8 mouse cellular contexts compared by ENCODE assay signal in genomic region chr15:79689662-79690425, GRCm38 (mm10). TPM values are rescaled to one million over a fixed set of nuclear protein-coding genes. Genes with fewer than 3 reads are reported as not detected.
DNase-seq lines count a peak whose midpoint lies in the region; ATAC-seq and TF ChIP-seq lines count a peak whose summit lies in the region.

No protein-coding gene starts in this region.

- TF ChIP-seq POLR2A in testis, adult 2 months (IDR thresholded peaks at IDR 0.05; ENCODE audit: control insufficient read depth, low read depth, low read length), result peak; percentile 52; the same call in 1 of the 2 replicates

- H3K36me3 ChIP-seq in erythroblast, embryonic 14.5 days (ENCODE audit: control insufficient read depth), result peaks cover 33% of the 10 kb centered on the region
- H3K36me3 ChIP-seq in testis, adult 2 months (ENCODE audit: control insufficient read depth, insufficient read depth, low read length), result peaks cover 2% of the 10 kb centered on the region
- 0 out of 2 replicates have a peak, but pooled peaks cover under 1% of the 10 kb centered on the region for H3K36me3 ChIP-seq in liver, embryonic 11.5 days (ENCODE audit: control insufficient read depth, insufficient read depth, low read length)

- no peak for TF ChIP-seq CTCF in testis, adult 2 months (IDR thresholded peaks at IDR 0.05; ENCODE audit: control insufficient read depth, insufficient read depth, insufficient replicate concordance, low read depth, low read length)

- H3K27ac ChIP-seq in testis, adult 2 months (ENCODE audit: control insufficient read depth, insufficient read depth, low read depth, low read length), result peak overlapping the region; percentile 40
- H3K27ac ChIP-seq in liver, embryonic 11.5 days (ENCODE audit: low read depth, low read length), result peak overlapping the region; percentile 8; the same call in 1 of the 2 replicates

- no peak for DNase-seq in testis, postnatal 14 days (ENCODE audit: low spot score)
- DNase-seq in liver, embryonic 11.5 days (ENCODE audit: low spot score), result no peak
- DNase-seq in frontal cortex, postnatal 25 days (ENCODE audit: low spot score in 2 of 2), result no peak
- no peak for DNase-seq in testis, postnatal 10 days (ENCODE audit: low spot score)
- DNase-seq in layer of hippocampus, postnatal 25 days (ENCODE audit: extremely low spot score in 1 of 2, low spot score in 1 of 2), result no peak

- peak overlapping the region; percentile 7 for H3K9ac ChIP-seq in liver, embryonic 11.5 days (ENCODE audit: low read depth, low read length)

- no peak for ATAC-seq in erythroblast, adult 5-6 weeks (replicated peaks; ENCODE audit: low FRiP score, poor library complexity, severe bottlenecking)
- ATAC-seq in liver, embryonic 11.5 days (replicated peaks; ENCODE audit: low FRiP score), result no peak

- H3K4me3 ChIP-seq in erythroblast, embryonic 14.5 days (replicated peaks), result peak overlapping the region; percentile 89
- peak overlapping the region; percentile 90 for H3K4me3 ChIP-seq in testis, adult 2 months (ENCODE audit: control insufficient read depth, low read depth, low read length)
- peak overlapping the region; percentile 97 for H3K4me3 ChIP-seq in liver, embryonic 11.5 days (ENCODE audit: low read depth, low read length)

- no peaks in the 10 kb centered on the region for H3K27me3 ChIP-seq in erythroblast, embryonic 14.5 days (ENCODE audit: control insufficient read depth)
- no peaks in the 10 kb centered on the region for H3K27me3 ChIP-seq in testis, adult 2 months (ENCODE audit: control insufficient read depth, insufficient read depth, low read length)
- H3K27me3 ChIP-seq in liver, embryonic 11.5 days (replicated peaks; ENCODE audit: control insufficient read depth, insufficient read depth, low read length), result no peaks in the 10 kb centered on the region

- H3K4me1 ChIP-seq in erythroblast, embryonic 14.5 days (ENCODE audit: control insufficient read depth), result peaks cover 79% of the 10 kb centered on the region
- peaks cover 17% of the 10 kb centered on the region for H3K4me1 ChIP-seq in testis, adult 2 months (ENCODE audit: control insufficient read depth, insufficient read depth, low read length)
- H3K4me1 ChIP-seq in liver, embryonic 11.5 days (replicated peaks; ENCODE audit: control insufficient read depth, insufficient read depth, low read length), result peaks cover 57% of the 10 kb centered on the region

- WGBS in liver, embryonic 11.5 days, result 15% methylated on average over 24 of the region's 24 CpGs

- H3K9me3 ChIP-seq in erythroblast, embryonic 14.5 days (ENCODE audit: control insufficient read depth, low read length), result no peaks in the 10 kb centered on the region
- H3K9me3 ChIP-seq in liver, embryonic 11.5 days (ENCODE audit: control insufficient read depth, low read length), result no peaks in the 10 kb centered on the region

- H3K4me2 ChIP-seq in liver, embryonic 11.5 days, result peak overlapping the region; percentile 91

RNA-seq across cellular contexts. Expression of gene Gtpbp1, which starts 0.8 kb away (rescaled TPM):
- 21.9 and 23.6 TPM in 2 replicates for polyA plus RNA-seq in erythroblast, embryonic 14.5 days (2012)
- 14.4 and 35.2 TPM in 2 replicates for total RNA-seq in erythroblast, adult 5-6 weeks (2015; ENCODE audit: low replicate concordance)
- total RNA-seq in erythroblast, adult 5-6 weeks (2017; ENCODE audit: low replicate concordance), result 23.6 and 31.2 TPM in 2 replicates
- polyA plus RNA-seq in testis, adult 2 months (2012; rRNA removed), result 38.8 and 42.7 TPM in 2 replicates
- polyA plus RNA-seq in liver, embryonic 11.5 days (2014; fragmentation: Nextera tagmentation; extraction: Ambion mirVana), result 58.8 and 61.8 TPM in 2 replicates
- total RNA-seq in layer of hippocampus, postnatal 25 days (2021), result 10 to 100 TPM; 46.2 to 52.6 TPM

RNA-seq across cellular contexts. Expression of gene Josd1, which starts 2.1 kb away (rescaled TPM):
- 1.8 and 2.5 TPM in 2 replicates for polyA plus RNA-seq in erythroblast, embryonic 14.5 days (2012)
- total RNA-seq in erythroblast, adult 5-6 weeks (2015; ENCODE audit: low replicate concordance), result 6.0 and 6.7 TPM in 2 replicates
- total RNA-seq in erythroblast, adult 5-6 weeks (2017; ENCODE audit: low replicate concordance), result 9.1 and 9.2 TPM in 2 replicates
- 22.6 and 24.9 TPM in 2 replicates for polyA plus RNA-seq in testis, adult 2 months (2012; rRNA removed)
- polyA plus RNA-seq in liver, embryonic 11.5 days (2014; fragmentation: Nextera tagmentation; extraction: Ambion mirVana), result 25.9 and 28.3 TPM in 2 replicates
- 10 to 100 TPM; 49.4 to 53.2 TPM for total RNA-seq in layer of hippocampus, postnatal 25 days (2021)

RNA-seq across cellular contexts. Expression of gene Tomm22, which starts 19.2 kb away (rescaled TPM):
- polyA plus RNA-seq in erythroblast, embryonic 14.5 days (2012), result 12.2 and 13.5 TPM in 2 replicates
- 40.9 and 49.3 TPM in 2 replicates for total RNA-seq in erythroblast, adult 5-6 weeks (2015; ENCODE audit: low replicate concordance)
- total RNA-seq in erythroblast, adult 5-6 weeks (2017; ENCODE audit: low replicate concordance), result 26.8 and 57.8 TPM in 2 replicates
- 301 and 361 TPM in 2 replicates for polyA plus RNA-seq in testis, adult 2 months (2012; rRNA removed)
- polyA plus RNA-seq in liver, embryonic 11.5 days (2014; fragmentation: Nextera tagmentation; extraction: Ambion mirVana), result 306 and 326 TPM in 2 replicates
- total RNA-seq in layer of hippocampus, postnatal 25 days (2021), result 100 to 1,000 TPM; 100 to 107 TPM

RNA-seq across cellular contexts. Expression of gene Cby1, which starts 30.8 kb away (rescaled TPM):
- polyA plus RNA-seq in erythroblast, embryonic 14.5 days (2012), result 5.9 and 7.1 TPM in 2 replicates
- total RNA-seq in erythroblast, adult 5-6 weeks (2015; ENCODE audit: low replicate concordance), result 0.77 and 4.4 TPM in 2 replicates
- total RNA-seq in erythroblast, adult 5-6 weeks (2017; ENCODE audit: low replicate concordance), result 5.3 and 16.6 TPM in 2 replicates
- polyA plus RNA-seq in testis, adult 2 months (2012; rRNA removed), result 57.1 and 58.1 TPM in 2 replicates
- 32.9 and 34.1 TPM in 2 replicates for polyA plus RNA-seq in liver, embryonic 11.5 days (2014; fragmentation: Nextera tagmentation; extraction: Ambion mirVana)
- total RNA-seq in layer of hippocampus, postnatal 25 days (2021), result 10 to 100 TPM; 51.8 to 54.2 TPM

RNA-seq across cellular contexts. Expression of gene Fam227a, which starts 31.1 kb away (rescaled TPM):
- polyA plus RNA-seq in erythroblast, embryonic 14.5 days (2012), result not detected in 2 replicates
- 3.3 and 3.5 TPM in 2 replicates for total RNA-seq in erythroblast, adult 5-6 weeks (2015; ENCODE audit: low replicate concordance)
- 0.70 and 5.0 TPM in 2 replicates for total RNA-seq in erythroblast, adult 5-6 weeks (2017; ENCODE audit: low replicate concordance)
- 20.0 and 20.4 TPM in 2 replicates for polyA plus RNA-seq in testis, adult 2 months (2012; rRNA removed)
- polyA plus RNA-seq in liver, embryonic 11.5 days (2014; fragmentation: Nextera tagmentation; extraction: Ambion mirVana), result 0.32 and 0.74 TPM in 2 replicates
- total RNA-seq in layer of hippocampus, postnatal 25 days (2021), result 10 to 100 TPM in 1 of 2 experiments, 1 to 10 TPM in 1; 6.0 to 11.5 TPM

Comparison
In these comparisons a context has a peak if more than half of its experiments do, and no peak if none do; other contexts are left out.
1. RNA of gene Tomm22, which starts 19.2 kb away (polyA plus RNA-seq): 301 to 361 TPM in testis, adult 2 months and 306 to 326 TPM in liver, embryonic 11.5 days; 12.2 to 13.5 TPM in erythroblast, embryonic 14.5 days; every median in the first group is over 10 times any median in the second.
2. Peak in every context shown above with its lines, with median percentiles within 50 percentile points of each other: H3K4me3 ChIP-seq.